Mouse (Mus musculus) kidney, embryonic 14.5 days (tissue): ENCODE measurements at regions not wholly inside any gene's neighbourhood (a gene's known extent, or its start where the extent isn't known, plus 50 kb on each side); places are given as distances from the start of the nearest gene placed in this dataset.

Experiments used
- ATAC-seq: fragments of 200-750 bp; cut with Nextera tagmentation; 2 replicates; pipeline ENCODE4 v1.8.0; 2017; ENCODE audit warnings: moderate number of reproducible peaks, mild to moderate bottlenecking, moderate TSS enrichment, moderate library complexity; ENCODE audit not compliant: low FRiP score, low TSS enrichment
- H3K27ac ChIP-seq: fragments of 300-500 bp; sonication (generic); 2 replicates; pipeline ENCODE4 v1.5.1; 2014; ENCODE audit warnings: low read depth, mild to moderate bottlenecking, low read length, moderate library complexity, mixed read lengths
- H3K27me3 ChIP-seq: fragments of 300-500 bp; sonication (generic); 2 replicates; pipeline ENCODE4 v1.6.1; 2014; ENCODE audit warnings: mild to moderate bottlenecking, low read length; ENCODE audit not compliant: control insufficient read depth, insufficient read depth
- H3K36me3 ChIP-seq: fragments of 300-500 bp; sonication (generic); 2 replicates; pipeline ENCODE4 v1.6.1; 2014; ENCODE audit warnings: low read length, mixed read lengths; ENCODE audit not compliant: control insufficient read depth, insufficient read depth
- H3K4me1 ChIP-seq: fragments of 300-500 bp; sonication (generic); 2 replicates; pipeline ENCODE4 v1.6.1; 2014; ENCODE audit warnings: low read length, mixed read lengths; ENCODE audit not compliant: control insufficient read depth, insufficient read depth
- H3K4me2 ChIP-seq: fragments of 300-500 bp; sonication (generic); replicated peaks from 2 replicates; pipeline ENCODE4 v1.6.1; 2014; ENCODE audit warnings: low read depth, mild to moderate bottlenecking, low read length
- H3K4me3 ChIP-seq: fragments of 300-500 bp; sonication (generic); 2 replicates; pipeline ENCODE4 v1.5.1; 2014; ENCODE audit warnings: mild to moderate bottlenecking, low read length
- H3K9ac ChIP-seq: fragments of 300-500 bp; sonication (generic); 2 replicates; pipeline ENCODE4 v1.6.1; 2014; ENCODE audit warnings: low read depth, mild to moderate bottlenecking, low read length, moderate library complexity
- H3K9me3 ChIP-seq: fragments of 300-500 bp; sonication (generic); 2 replicates; pipeline ENCODE4 v1.6.1; 2016; ENCODE audit warnings: low read length; ENCODE audit not compliant: control insufficient read depth
- WGBS: fragments of 180-500 bp; shearing (Covaris S2); extraction: QIAGEN DNeasy Blood & Tissue Kit; methylation state at CpG from one replicate; pipeline ENCODE4 v1.1.7; 2014; 5-methylcytosine and 5-hydroxymethylcytosine counted together

DNA sequence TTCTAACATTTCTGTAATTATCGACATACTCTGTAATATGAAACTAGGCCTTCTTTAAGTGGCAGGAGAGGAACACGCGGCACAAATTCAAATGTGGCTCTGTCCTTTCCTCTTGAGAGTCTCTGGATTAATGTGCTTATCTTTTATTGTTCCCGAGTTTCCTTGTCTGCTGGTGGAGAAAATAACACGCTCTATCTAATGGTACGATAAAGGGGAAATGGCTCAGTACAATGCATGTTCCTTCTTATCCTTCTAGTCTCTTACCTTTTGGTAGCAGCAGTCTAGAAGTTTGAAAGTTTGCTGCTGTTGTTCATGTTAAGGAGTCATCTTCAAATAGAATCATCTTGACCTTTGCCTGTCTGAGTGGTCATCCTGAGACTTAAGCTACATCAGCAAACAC, 130.1 kb upstream of the C9orf72 start:
- H3K9ac ChIP-seq = no peak overlapping the region
- no peak for ATAC-seq
- WGBS = 79% methylated on average over 6 of the region's 6 CpGs
- no peak overlapping the region for H3K4me3 ChIP-seq
- H3K4me2 ChIP-seq = no peak overlapping the region
- H3K27me3 ChIP-seq = no peaks in the 10 kb centered on the region
- H3K27ac ChIP-seq = no peak overlapping the region
- no peaks in the 10 kb centered on the region for H3K4me1 ChIP-seq
- H3K36me3 ChIP-seq = no peaks in the 10 kb centered on the region
- H3K9me3 ChIP-seq = no peaks in the 10 kb centered on the region

- ATAC-seq = peak; percentile 86
- H3K36me3 ChIP-seq = no peaks in the 10 kb centered on the region
- WGBS = 41% methylated on average over 14 of the region's 14 CpGs
- H3K9me3 ChIP-seq = no peaks in the 10 kb centered on the region
- no peaks in the 10 kb centered on the region for H3K4me1 ChIP-seq
- H3K4me2 ChIP-seq = no peak overlapping the region
- no peaks in the 10 kb centered on the region for H3K27me3 ChIP-seq
- no peak overlapping the region for H3K4me3 ChIP-seq
- no peak overlapping the region for H3K27ac ChIP-seq
- H3K9ac ChIP-seq = no peak overlapping the region
These were observed 128.1 kb upstream of the C9orf72 start for GRCm38 (mm10) chr4:35354046-35354445.

- no peaks in the 10 kb centered on the region for H3K36me3 ChIP-seq
- no peaks in the 10 kb centered on the region for H3K4me1 ChIP-seq
- WGBS = 48% methylated on average over 1 of the region's 1 CpGs
- no peak overlapping the region for H3K4me3 ChIP-seq
- H3K4me2 ChIP-seq = no peak overlapping the region
- H3K27ac ChIP-seq = no peak overlapping the region
- no peaks in the 10 kb centered on the region for H3K27me3 ChIP-seq
- H3K9me3 ChIP-seq = no peaks in the 10 kb centered on the region
- ATAC-seq = no peak
- no peak overlapping the region for H3K9ac ChIP-seq
These were observed 126.6 kb upstream of the C9orf72 start for GRCm38 (mm10) chr4:35352606-35353005.

DNA sequence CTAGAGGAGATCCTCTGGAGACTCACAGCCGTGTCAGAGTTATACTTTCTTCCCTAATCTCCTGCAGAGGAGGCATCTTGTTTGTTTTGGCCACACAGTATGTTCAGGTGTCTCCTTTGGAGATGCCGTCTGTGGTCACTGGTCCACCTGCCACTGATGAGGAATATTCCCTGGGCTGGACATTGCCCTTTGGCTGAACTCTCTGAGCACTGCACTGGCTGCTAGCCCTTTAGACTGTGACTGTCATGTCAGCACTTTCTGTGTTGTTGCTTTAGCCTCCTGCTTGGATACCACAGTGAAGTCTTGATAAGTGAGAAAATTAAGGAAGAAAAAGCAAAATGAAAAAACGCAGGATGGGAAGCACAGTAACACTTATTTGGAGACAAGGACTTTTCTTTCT, 124.5 kb upstream of the C9orf72 start:
- H3K9ac ChIP-seq = no peak overlapping the region
- 58% methylated on average over 3 of the region's 3 CpGs for WGBS
- no peaks in the 10 kb centered on the region for H3K27me3 ChIP-seq
- H3K4me2 ChIP-seq = no peak overlapping the region
- H3K4me3 ChIP-seq = no peak overlapping the region
- H3K36me3 ChIP-seq = no peaks in the 10 kb centered on the region
- H3K9me3 ChIP-seq = no peaks in the 10 kb centered on the region
- no peak for ATAC-seq
- H3K4me1 ChIP-seq = no peaks in the 10 kb centered on the region
- H3K27ac ChIP-seq = no peak overlapping the region

DNA sequence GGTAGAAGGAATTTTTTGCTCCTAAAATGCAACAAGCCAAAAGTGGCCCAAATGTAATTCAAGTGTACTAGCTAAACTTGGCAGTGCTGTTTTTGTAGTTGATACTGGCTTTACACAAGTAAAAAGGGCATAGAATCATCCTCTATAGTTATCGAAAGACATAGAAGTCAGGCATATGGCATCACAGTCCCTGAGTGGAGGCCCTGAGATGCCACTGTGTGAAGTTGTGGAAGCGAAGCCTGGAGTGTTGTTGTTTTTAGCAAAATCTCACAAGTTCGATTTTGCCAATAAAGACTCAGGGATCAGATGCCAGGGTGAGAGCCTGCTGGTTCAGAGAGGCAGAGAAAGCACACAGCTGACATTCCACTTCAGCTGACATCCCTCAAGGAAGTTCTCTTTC, 121.6 kb upstream of the C9orf72 start:
- WGBS = 87% methylated on average over 3 of the region's 3 CpGs
- ATAC-seq = no peak

GRCm38 (mm10) chr4:35343751-35344150, 117.8 kb upstream of the C9orf72 start:
- ATAC-seq = no peak
- Histone ChIP-seq H3K4me3 (no peak overlapping the region), H3K9me3 (no peaks in the 10 kb centered on the region), H3K36me3 (no peaks in the 10 kb centered on the region), H3K9ac (no peak overlapping the region), H3K4me2 (no peak overlapping the region), H3K27me3 (no peaks in the 10 kb centered on the region), H3K4me1 (no peaks in the 10 kb centered on the region), H3K27ac (no peak overlapping the region)
- WGBS = 81% methylated on average over 1 of the region's 1 CpGs

More for the DNA sequence above, 121.6 kb upstream of the C9orf72 start:
- Histone ChIP-seq H3K4me2 (no peak overlapping the region), H3K36me3 (no peaks in the 10 kb centered on the region), H3K4me1 (no peaks in the 10 kb centered on the region), H3K4me3 (no peak overlapping the region), H3K9ac (no peak overlapping the region), H3K27me3 (no peaks in the 10 kb centered on the region), H3K9me3 (no peaks in the 10 kb centered on the region), H3K27ac (no peak overlapping the region)

DNA sequence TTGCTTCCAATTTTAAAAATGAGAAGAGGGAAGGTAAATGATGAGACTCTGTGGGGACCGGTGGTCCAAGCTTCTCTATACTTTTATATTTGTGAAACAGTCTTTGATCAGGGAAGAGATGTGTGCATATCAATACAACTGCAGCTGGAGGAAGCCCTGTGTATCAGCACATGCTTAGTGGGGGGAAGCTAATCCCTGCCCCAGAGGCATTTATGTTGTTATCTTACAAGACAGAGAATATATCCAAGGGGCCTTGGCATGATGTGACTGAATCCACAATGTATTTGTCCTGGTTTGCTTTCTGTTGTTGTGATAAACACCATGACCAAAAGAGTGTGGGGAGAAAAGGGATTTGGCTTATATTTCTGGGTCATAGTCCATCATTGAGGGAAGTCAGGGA, 105.2 kb upstream of the C9orf72 start:
- H3K4me2 ChIP-seq = no peak overlapping the region
- H3K27ac ChIP-seq = no peak overlapping the region
- no peaks in the 10 kb centered on the region for H3K4me1 ChIP-seq
- no peaks in the 10 kb centered on the region for H3K27me3 ChIP-seq
- no peak overlapping the region for H3K9ac ChIP-seq
- H3K9me3 ChIP-seq = no peaks in the 10 kb centered on the region
- WGBS = 96% methylated on average over 1 of the region's 1 CpGs
- ATAC-seq = no peak
- no peak overlapping the region for H3K4me3 ChIP-seq
- H3K36me3 ChIP-seq = no peaks in the 10 kb centered on the region

GRCm38 (mm10) chr4:35325300-35325699, 99.3 kb upstream of the C9orf72 start:
- H3K9ac ChIP-seq = no peak overlapping the region
- no peaks in the 10 kb centered on the region for H3K27me3 ChIP-seq
- no peaks in the 10 kb centered on the region for H3K9me3 ChIP-seq
- H3K4me1 ChIP-seq = no peaks in the 10 kb centered on the region
- H3K36me3 ChIP-seq = no peaks in the 10 kb centered on the region
- H3K4me2 ChIP-seq = no peak overlapping the region
- no peak for ATAC-seq
- no peak overlapping the region for H3K4me3 ChIP-seq
- no peak overlapping the region for H3K27ac ChIP-seq

- WGBS = 93% methylated on average over 2 of the region's 2 CpGs
- Histone ChIP-seq H3K4me2 (no peak overlapping the region), H3K4me1 (no peaks in the 10 kb centered on the region), H3K27ac (no peak overlapping the region), H3K4me3 (no peak overlapping the region), H3K9ac (no peak overlapping the region), H3K9me3 (no peaks in the 10 kb centered on the region), H3K36me3 (no peaks in the 10 kb centered on the region), H3K27me3 (no peaks in the 10 kb centered on the region)
- no peak for ATAC-seq
These were observed 96.6 kb upstream of the C9orf72 start for GRCm38 (mm10) chr4:35322432-35323173.
